Mouse (Mus musculus) kidney, postnatal 25 days (tissue): ENCODE measurements around the gene Mpv17l2.

Experiments
- DNase-seq, 2 experiments: peaks; one replicate each; pipeline ENCODE4 v3.0.0; 2021; ENCODE audit warnings: mixed read lengths in 2 of 2

Mpv17l2 gene

GRCm38 (mm10) chr8:70721601-70722000 is 39.1 kb downstream of the Mpv17l2 start:
- DNase-seq, result peak in 1 of 2 experiments; percentile 35

GRCm38 (mm10) chr8:70720739-70721138 is 40.0 kb downstream of the Mpv17l2 start:
- DNase-seq, result peak; percentile 77 to 90

- DNase-seq, result peak in 1 of 2 experiments; percentile 67
These were observed 40.9 kb downstream of the Mpv17l2 start for GRCm38 (mm10) chr8:70719796-70720270.

- DNase-seq, result peak; percentile 75 to 85
These were observed 42.4 kb downstream of the Mpv17l2 start, which contains the start of gene Gm3336 for GRCm38 (mm10) chr8:70718297-70718696. Gm3336 (plus strand) TSS chr8:70718543.

GRCm38 (mm10) chr8:70716521-70717400 is 44.0 kb downstream of the Mpv17l2 start:
- peak in 1 of 2 experiments; percentile 38 for DNase-seq

- DNase-seq, result no peak
These were observed 45.7 kb downstream of the Mpv17l2 start for GRCm38 (mm10) chr8:70715086-70715485.

GRCm38 (mm10) chr8:70713991-70714390 is 46.8 kb downstream of the Mpv17l2 start:
- peak in 1 of 2 experiments; percentile 44 for DNase-seq

GRCm38 (mm10) chr8:70711041-70711440 is 49.7 kb downstream of the Mpv17l2 start:
- no peak for DNase-seq

- peak; percentile 57 to 71 for DNase-seq
These were observed 50.5 kb downstream of the Mpv17l2 start for GRCm38 (mm10) chr8:70710296-70710695.

- DNase-seq, result no peak
These were observed 51.0 kb downstream of the Mpv17l2 start for GRCm38 (mm10) chr8:70709794-70710193.
